Mouse (Mus musculus): Measurements from ENCODE around the gene Clec16a. TPM values are rescaled to one million over a fixed set of nuclear protein-coding genes. Genes with fewer than 3 reads are reported as not detected.

Clec16a gene
- polyA plus RNA-seq, 2 experiments: 2.7 to 10.0 TPM

DNA sequence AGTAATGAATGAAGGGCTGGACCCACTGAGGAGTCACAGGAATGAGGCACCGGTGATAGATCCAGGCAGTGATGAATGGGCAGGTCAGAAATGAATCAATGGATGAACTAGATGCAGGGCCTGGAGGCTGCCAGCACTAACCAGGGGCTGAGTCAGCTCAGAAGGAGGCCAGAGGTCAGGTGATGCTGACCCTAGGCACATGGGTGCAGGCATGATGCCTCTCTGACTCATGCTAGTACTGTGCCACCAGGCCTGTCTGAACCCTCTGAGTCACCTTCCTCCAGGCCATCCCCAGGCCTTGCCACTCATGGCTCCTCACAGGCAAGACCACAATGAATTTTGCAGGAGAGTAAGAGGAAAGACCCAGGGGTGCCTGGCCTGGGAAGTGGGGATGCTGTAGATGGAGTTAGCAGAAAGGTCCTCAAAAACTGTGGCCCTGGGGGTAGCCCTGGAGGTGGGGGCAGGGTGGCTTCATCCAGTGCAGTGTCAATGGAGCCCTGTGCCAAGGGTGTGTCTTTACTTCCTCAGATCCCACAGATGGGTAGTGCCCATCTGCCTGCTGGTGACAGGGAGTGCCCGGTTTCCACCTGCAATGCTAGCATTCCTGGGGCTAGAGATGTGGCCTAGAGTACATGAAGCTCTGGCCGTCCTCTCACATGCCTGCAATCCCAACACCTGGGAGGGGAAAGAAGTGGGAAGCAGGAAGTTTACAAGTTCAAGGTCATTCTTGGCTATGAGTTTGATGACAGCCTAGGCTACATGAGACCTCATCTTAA, 209.6 kb downstream of the Clec16a start:
- Histone ChIP-seq H3K9me3 (ENCODE audit: control insufficient read depth, low read length) (no peaks in the 10 kb centered on the region), H3K4me3 (ENCODE audit: insufficient read depth in 1 of 2, low read depth in 2 of 2, low read length in 2 of 2) (no peak overlapping the region), H3K36me3 (replicated peaks; ENCODE audit: control insufficient read depth, insufficient read depth, low read depth) (no peaks in the 10 kb centered on the region), H3K27me3 (ENCODE audit: control insufficient read depth, insufficient read depth, low read length) (no peaks in the 10 kb centered on the region), H3K27ac (no peak overlapping the region), H3K4me1 (replicated peaks; ENCODE audit: control insufficient read depth in 2 of 2, insufficient read depth in 2 of 2, low read length in 1 of 2) (no peaks in the 10 kb centered on the region), H3K9ac (replicated peaks) (no peak overlapping the region), H3K4me2 (ENCODE audit: low read depth) (no peak overlapping the region)
- WGBS (ENCODE audit: insufficient replicate concordance): 53% methylated on average over 3 of the region's 3 CpGs
- DNase-seq (ENCODE audit: low read depth in 3 of 3, low spot score in 3 of 3) (no peak), ATAC-seq (ENCODE audit: insufficient read depth) (no peak)
- TF ChIP-seq CTCF (IDR thresholded peaks at IDR 0.05; ENCODE audit: low read depth) (no peak), EP300 (IDR thresholded peaks at IDR 0.05; ENCODE audit: low read depth) (no peak)

GRCm38 (mm10) chr16:10756168-10756567, 211.0 kb downstream of the Clec16a start:
- H3K36me3 ChIP-seq (replicated peaks; ENCODE audit: control insufficient read depth, insufficient read depth, low read depth): no peaks in the 10 kb centered on the region
- no peaks in the 10 kb centered on the region for H3K27me3 ChIP-seq (ENCODE audit: control insufficient read depth, insufficient read depth, low read length)
- no peak overlapping the region for H3K27ac ChIP-seq
- no peaks in the 10 kb centered on the region for H3K9me3 ChIP-seq (ENCODE audit: control insufficient read depth, low read length)
- ATAC-seq (ENCODE audit: insufficient read depth) (no peak), DNase-seq (ENCODE audit: low read depth in 3 of 3, low spot score in 3 of 3) (no peak)
- TF ChIP-seq CTCF (IDR thresholded peaks at IDR 0.05; ENCODE audit: low read depth): no peak
- no peak for TF ChIP-seq EP300 (IDR thresholded peaks at IDR 0.05; ENCODE audit: low read depth)
- H3K9ac ChIP-seq (replicated peaks): no peak overlapping the region
- H3K4me3 ChIP-seq (ENCODE audit: insufficient read depth in 1 of 2, low read depth in 2 of 2, low read length in 2 of 2): no peak overlapping the region
- no peaks in the 10 kb centered on the region for H3K4me1 ChIP-seq (replicated peaks; ENCODE audit: control insufficient read depth in 2 of 2, insufficient read depth in 2 of 2, low read length in 1 of 2)
- no peak overlapping the region for H3K4me2 ChIP-seq (ENCODE audit: low read depth)
- 47% methylated on average over 6 of the region's 6 CpGs for WGBS (ENCODE audit: insufficient replicate concordance)

DNA sequence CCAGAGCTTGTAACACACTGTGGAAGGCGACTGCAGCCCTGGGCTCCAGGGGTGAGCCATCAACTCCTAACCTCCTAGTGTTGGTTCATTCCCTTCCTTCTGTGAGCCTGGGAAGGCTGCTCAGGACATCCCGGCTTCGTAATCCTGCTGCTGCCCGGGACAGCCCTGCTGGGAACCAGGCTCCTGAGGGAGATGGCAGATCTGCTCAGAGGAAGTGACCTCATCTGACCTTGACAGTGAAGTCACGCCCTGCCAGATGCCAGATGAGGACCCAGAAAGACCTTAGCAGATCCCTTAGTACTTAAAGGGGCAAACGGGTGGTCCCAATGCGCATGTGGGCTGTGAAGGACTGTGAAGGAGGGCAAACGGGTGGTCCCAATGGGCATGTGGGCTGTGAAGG, 216.0 kb downstream of the Clec16a start:
- no peak overlapping the region for H3K4me2 ChIP-seq (ENCODE audit: low read depth)
- WGBS (ENCODE audit: insufficient replicate concordance): 51% methylated on average over 8 of the region's 8 CpGs
- ATAC-seq (ENCODE audit: insufficient read depth) (no peak), DNase-seq (ENCODE audit: low read depth in 3 of 3, low spot score in 3 of 3) (no peak)
- no peak overlapping the region for H3K4me3 ChIP-seq (ENCODE audit: insufficient read depth in 1 of 2, low read depth in 2 of 2, low read length in 2 of 2)
- H3K27me3 ChIP-seq (ENCODE audit: control insufficient read depth, insufficient read depth, low read length): no peaks in the 10 kb centered on the region
- no peak overlapping the region for H3K9ac ChIP-seq (replicated peaks)
- H3K4me1 ChIP-seq (replicated peaks; ENCODE audit: control insufficient read depth in 2 of 2, insufficient read depth in 2 of 2, low read length in 1 of 2): no peaks in the 10 kb centered on the region
- H3K36me3 ChIP-seq (replicated peaks; ENCODE audit: control insufficient read depth, insufficient read depth, low read depth): no peaks in the 10 kb centered on the region
- H3K27ac ChIP-seq: no peak overlapping the region
- no peaks in the 10 kb centered on the region for H3K9me3 ChIP-seq (ENCODE audit: control insufficient read depth, low read length)
- TF ChIP-seq CTCF (IDR thresholded peaks at IDR 0.05; ENCODE audit: low read depth): no peak
- TF ChIP-seq EP300 (IDR thresholded peaks at IDR 0.05; ENCODE audit: low read depth): no peak

DNA sequence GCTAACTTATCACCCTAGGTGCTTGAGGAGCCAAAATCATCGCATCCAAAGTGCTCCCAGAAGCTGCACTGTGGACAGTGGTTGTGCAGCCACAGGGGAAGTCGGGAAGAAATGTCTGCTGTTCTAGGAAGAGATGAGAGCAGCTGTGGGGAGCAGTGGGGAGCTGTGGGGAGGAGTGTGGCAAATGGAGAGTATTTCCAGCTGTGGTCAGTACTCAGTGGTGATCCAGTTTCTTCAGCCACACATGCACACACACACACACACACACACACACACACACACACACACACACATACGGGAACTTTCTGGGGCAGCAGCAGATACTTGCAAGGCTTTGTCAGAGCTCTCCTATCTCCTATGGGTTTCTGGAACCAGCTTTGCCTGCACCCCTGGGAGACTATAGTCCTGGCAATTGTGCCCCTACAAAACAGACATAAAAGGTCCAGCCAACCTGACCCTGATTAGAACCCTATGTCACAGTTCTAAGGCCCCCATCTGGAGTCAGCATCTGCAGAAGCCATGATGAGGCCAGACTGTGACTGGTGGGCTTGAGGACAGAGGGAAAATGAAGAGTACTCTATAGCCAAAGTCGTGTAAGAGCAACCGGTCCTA, 217.5 kb downstream of the Clec16a start:
- H3K9me3 ChIP-seq (ENCODE audit: control insufficient read depth, low read length): no peaks in the 10 kb centered on the region
- WGBS (ENCODE audit: insufficient replicate concordance): 51% methylated on average over 5 of the region's 5 CpGs
- no peaks in the 10 kb centered on the region for H3K4me1 ChIP-seq (replicated peaks; ENCODE audit: control insufficient read depth in 2 of 2, insufficient read depth in 2 of 2, low read length in 1 of 2)
- TF ChIP-seq EP300 (IDR thresholded peaks at IDR 0.05; ENCODE audit: low read depth) (no peak), CTCF (IDR thresholded peaks at IDR 0.05; ENCODE audit: low read depth) (no peak)
- H3K27ac ChIP-seq: no peak overlapping the region
- no peaks in the 10 kb centered on the region for H3K36me3 ChIP-seq (replicated peaks; ENCODE audit: control insufficient read depth, insufficient read depth, low read depth)
- DNase-seq (ENCODE audit: low read depth in 3 of 3, low spot score in 3 of 3) (no peak), ATAC-seq (ENCODE audit: insufficient read depth) (no peak)
- H3K4me3 ChIP-seq (ENCODE audit: insufficient read depth in 1 of 2, low read depth in 2 of 2, low read length in 2 of 2): no peak overlapping the region
- H3K27me3 ChIP-seq (ENCODE audit: control insufficient read depth, insufficient read depth, low read length): no peaks in the 10 kb centered on the region
- H3K9ac ChIP-seq (replicated peaks): no peak overlapping the region
- H3K4me2 ChIP-seq (ENCODE audit: low read depth): no peak overlapping the region

GRCm38 (mm10) chr16:10763540-10764264, 218.6 kb downstream of the Clec16a start:
- WGBS (ENCODE audit: insufficient replicate concordance): 29% methylated on average over 6 of the region's 6 CpGs
- no peak for ATAC-seq (ENCODE audit: insufficient read depth)

More at GRCm38 (mm10) chr16:10763540-10764264, 218.6 kb downstream of the Clec16a start:
- Histone ChIP-seq H3K4me3 (ENCODE audit: insufficient read depth in 1 of 2, low read depth in 2 of 2, low read length in 2 of 2) (no peak overlapping the region), H3K27me3 (ENCODE audit: control insufficient read depth, insufficient read depth, low read length) (no peaks in the 10 kb centered on the region), H3K4me1 (replicated peaks; ENCODE audit: control insufficient read depth in 2 of 2, insufficient read depth in 2 of 2, low read length in 1 of 2) (no peaks in the 10 kb centered on the region; a peak in 2 of 4 replicates), H3K4me2 (ENCODE audit: low read depth) (no peak overlapping the region), H3K9me3 (ENCODE audit: control insufficient read depth, low read length) (no peaks in the 10 kb centered on the region), H3K27ac (no peak overlapping the region), H3K9ac (replicated peaks) (no peak overlapping the region), H3K36me3 (replicated peaks; ENCODE audit: control insufficient read depth, insufficient read depth, low read depth) (no peaks in the 10 kb centered on the region)
- no peak for DNase-seq (ENCODE audit: low read depth in 3 of 3, low spot score in 3 of 3)
- TF ChIP-seq EP300 (IDR thresholded peaks at IDR 0.05; ENCODE audit: low read depth): no peak
- no peak for TF ChIP-seq CTCF (IDR thresholded peaks at IDR 0.05; ENCODE audit: low read depth)

Data from liver, embryonic 14.5 days (tissue).